ENCODE assay signal across 17 mouse cellular contexts in genomic region chr9:25795142-25795910, GRCm38 (mm10).
DNase-seq lines count a peak whose midpoint lies in the region; ATAC-seq and TF ChIP-seq lines count a peak whose summit lies in the region.
"Had no signal": no experiment of that assay in that cellular context is flagged by ENCODE, and none has a peak within 500 bp of the region (broad histone marks: within the 10 kb centered on the region; RNA-seq: fewer than 3 reads in every experiment).

No protein-coding gene starts in this region.

- H3K9ac ChIP-seq in hindbrain, embryonic 16.5 days (ENCODE audit: low read depth, low read length) = no peak overlapping the region
- H3K9ac ChIP-seq in hindbrain, embryonic 11.5 days (ENCODE audit: low read depth, low read length) = no peak overlapping the region
- no peak overlapping the region for H3K9ac ChIP-seq in midbrain, embryonic 14.5 days (replicated peaks; ENCODE audit: low read length)
- no peak overlapping the region for H3K9ac ChIP-seq in midbrain, embryonic 13.5 days (replicated peaks)
- no peak overlapping the region for H3K9ac ChIP-seq in heart, adult 2 months (ENCODE audit: low read depth, low read length)
- H3K9ac ChIP-seq: heart, embryonic 15.5 days; limb, embryonic 12.5 days; liver, embryonic 15.5 days had no signal

- TF ChIP-seq CTCF in heart, adult 2 months (IDR thresholded peaks at IDR 0.05) = no peak

- no peak overlapping the region for H3K27ac ChIP-seq in hindbrain, embryonic 16.5 days (ENCODE audit: low read depth, low read length)
- no peak overlapping the region for H3K27ac ChIP-seq in hindbrain, embryonic 11.5 days (ENCODE audit: low read depth, low read length)
- H3K27ac ChIP-seq in midbrain, embryonic 14.5 days (replicated peaks; ENCODE audit: low read depth, low read length) = no peak overlapping the region
- no peak overlapping the region for H3K27ac ChIP-seq in midbrain, embryonic 13.5 days
- no peak overlapping the region for H3K27ac ChIP-seq in heart, adult 2 months
- H3K27ac ChIP-seq: heart, embryonic 15.5 days; limb, embryonic 12.5 days; liver, embryonic 15.5 days had no signal

- H3K4me3 ChIP-seq in hindbrain, embryonic 16.5 days (ENCODE audit: low read length) = no peak overlapping the region
- no peak overlapping the region for H3K4me3 ChIP-seq in hindbrain, embryonic 11.5 days (ENCODE audit: low read depth, low read length)
- H3K4me3 ChIP-seq in midbrain, embryonic 14.5 days (replicated peaks; ENCODE audit: low read depth, low read length) = no peak overlapping the region
- H3K4me3 ChIP-seq in midbrain, embryonic 13.5 days (replicated peaks) = no peak overlapping the region
- no peak overlapping the region for H3K4me3 ChIP-seq in heart, adult 2 months
- H3K4me3 ChIP-seq: heart, embryonic 15.5 days; limb, embryonic 12.5 days; liver, embryonic 15.5 days had no signal

- no peaks in the 10 kb centered on the region for H3K36me3 ChIP-seq in hindbrain, embryonic 16.5 days (ENCODE audit: control insufficient read depth, insufficient read depth, low read length)
- H3K36me3 ChIP-seq in hindbrain, embryonic 11.5 days (ENCODE audit: control insufficient read depth, insufficient read depth, low read length) = no peaks in the 10 kb centered on the region
- no peaks in the 10 kb centered on the region for H3K36me3 ChIP-seq in midbrain, embryonic 14.5 days (ENCODE audit: control insufficient read depth, insufficient read depth, low read length)
- H3K36me3 ChIP-seq in midbrain, embryonic 13.5 days = no peaks in the 10 kb centered on the region
- no peaks in the 10 kb centered on the region for H3K36me3 ChIP-seq in heart, adult 2 months (ENCODE audit: control insufficient read depth, insufficient read depth, low read length)
- H3K36me3 ChIP-seq: heart, embryonic 15.5 days; limb, embryonic 12.5 days; liver, embryonic 15.5 days had no signal

- DNase-seq in hindbrain, embryonic 11.5 days (ENCODE audit: low spot score) = no peak
- peak; percentile 8 for DNase-seq in midbrain, embryonic 14.5 days
- peak; percentile 43 for DNase-seq in lung, postnatal 10 days
- DNase-seq in lung, postnatal 4 days = peak; percentile 15 to 78
- no peak for DNase-seq in heart, adult 2 months
- DNase-seq: adrenal gland, adult 2 months; gastrocnemius, postnatal 14 days; heart, postnatal 4 days; kidney, adult 9 months; kidney, postnatal 25 days; layer of hippocampus, adult 9-11 months had no signal

- intact Hi-C loops in heart, adult 2 months (cut with DNase I) = no loop called here

- no peak for TF ChIP-seq POLR2A in heart, adult 2 months (IDR thresholded peaks at IDR 0.05; ENCODE audit: insufficient read depth, low read depth, low read length)

- 0 out of 2 replicates have a peak, but pooled peaks have one; percentile 61 for ATAC-seq in hindbrain, embryonic 16.5 days
- no peak for ATAC-seq in hindbrain, embryonic 11.5 days (ENCODE audit: low FRiP score)
- ATAC-seq in midbrain, embryonic 14.5 days (ENCODE audit: low FRiP score, low TSS enrichment) = no peak
- no peak for ATAC-seq in midbrain, embryonic 13.5 days
- ATAC-seq: midbrain, embryonic 16.5 days had no signal

- H3K4me1 ChIP-seq in hindbrain, embryonic 16.5 days (ENCODE audit: control insufficient read depth, insufficient read depth, low read depth, low read length) = no peaks in the 10 kb centered on the region
- no peaks in the 10 kb centered on the region for H3K4me1 ChIP-seq in hindbrain, embryonic 11.5 days (replicated peaks; ENCODE audit: control insufficient read depth, insufficient read depth, low read length)
- no peaks in the 10 kb centered on the region for H3K4me1 ChIP-seq in midbrain, embryonic 14.5 days (ENCODE audit: control insufficient read depth, insufficient read depth, low read length)
- no peaks in the 10 kb centered on the region for H3K4me1 ChIP-seq in midbrain, embryonic 13.5 days (replicated peaks)
- H3K4me1 ChIP-seq in heart, adult 2 months (ENCODE audit: control insufficient read depth, insufficient read depth, low read length) = no peaks in the 10 kb centered on the region
- H3K4me1 ChIP-seq: heart, embryonic 15.5 days; limb, embryonic 12.5 days; liver, embryonic 15.5 days had no signal

- H3K27me3 ChIP-seq in hindbrain, embryonic 16.5 days (replicated peaks; ENCODE audit: control insufficient read depth, insufficient read depth, low read length) = no peaks in the 10 kb centered on the region
- no peaks in the 10 kb centered on the region for H3K27me3 ChIP-seq in hindbrain, embryonic 11.5 days (ENCODE audit: control insufficient read depth, insufficient read depth, low read length)
- H3K27me3 ChIP-seq in midbrain, embryonic 14.5 days (ENCODE audit: control insufficient read depth, insufficient read depth, low read length) = no peaks in the 10 kb centered on the region
- H3K27me3 ChIP-seq in midbrain, embryonic 13.5 days = no peaks in the 10 kb centered on the region
- H3K27me3 ChIP-seq in heart, adult 2 months (ENCODE audit: control insufficient read depth, insufficient read depth, low read length) = no peaks in the 10 kb centered on the region
- H3K27me3 ChIP-seq: heart, embryonic 15.5 days; limb, embryonic 12.5 days; liver, embryonic 15.5 days had no signal

- 65% methylated on average over 8 of the region's 8 CpGs for WGBS in hindbrain, embryonic 16.5 days
- 84% methylated on average over 8 of the region's 8 CpGs for WGBS in hindbrain, embryonic 11.5 days
- 83% methylated on average over 8 of the region's 8 CpGs for WGBS in midbrain, embryonic 14.5 days
- WGBS in midbrain, embryonic 13.5 days = 88% methylated on average over 8 of the region's 8 CpGs
- 70% methylated on average over 8 of the region's 8 CpGs for WGBS in heart, adult 2 months

- no peak for TF ChIP-seq EP300 in heart, adult 2 months (IDR thresholded peaks at IDR 0.05; ENCODE audit: insufficient read depth, low read depth, low read length)

- H3K79me2 ChIP-seq in heart, adult 2 months (replicated peaks; ENCODE audit: control insufficient read depth, insufficient read depth, low read length) = no peaks in the 10 kb centered on the region

- H3K9me3 ChIP-seq in hindbrain, embryonic 16.5 days (ENCODE audit: control insufficient read depth, low read length) = no peaks in the 10 kb centered on the region
- no peaks in the 10 kb centered on the region for H3K9me3 ChIP-seq in hindbrain, embryonic 11.5 days (ENCODE audit: control insufficient read depth, low read length)
- no peaks in the 10 kb centered on the region for H3K9me3 ChIP-seq in midbrain, embryonic 14.5 days (ENCODE audit: control insufficient read depth, low read length)
- H3K9me3 ChIP-seq in midbrain, embryonic 13.5 days = no peaks in the 10 kb centered on the region
- H3K9me3 ChIP-seq: heart, embryonic 15.5 days; liver, embryonic 15.5 days had no signal

- no peak overlapping the region for H3K4me2 ChIP-seq in hindbrain, embryonic 16.5 days (ENCODE audit: low read length)
- H3K4me2 ChIP-seq in hindbrain, embryonic 11.5 days (replicated peaks; ENCODE audit: low read depth, low read length) = no peak overlapping the region
- H3K4me2 ChIP-seq in midbrain, embryonic 14.5 days (ENCODE audit: low read length) = no peak overlapping the region
- no peak overlapping the region for H3K4me2 ChIP-seq in midbrain, embryonic 13.5 days (replicated peaks)
- H3K4me2 ChIP-seq: heart, embryonic 15.5 days; limb, embryonic 12.5 days; liver, embryonic 15.5 days had no signal

Comparison
In these comparisons a context has a peak if more than half of its experiments do, and no peak if none do; other contexts are left out.
1. DNase-seq: peak in midbrain, embryonic 14.5 days (single experiment), lung, postnatal 10 days (single experiment) and lung, postnatal 4 days (2 of 2); none in hindbrain, embryonic 11.5 days (single experiment) and heart, adult 2 months (0 of 2).